Mouse (Mus musculus) heart, embryonic 15.5 days (tissue): ENCODE measurements around the gene Wap. TPM values are rescaled to one million over a fixed set of nuclear protein-coding genes. Genes with fewer than 3 reads are reported as not detected.
"Not testable (repeated sequence)": the region's sequence is repeated elsewhere in the genome, so short reads cannot be mapped to it uniquely, and the experiment has no call there.

ENCODE experiments used
- ATAC-seq: fragments of 200-750 bp; cut with Nextera tagmentation; replicated peaks from 2 replicates; pipeline ENCODE4 v1.8.0; 2017; ENCODE audit warnings: low read depth, moderate TSS enrichment; ENCODE audit not compliant: insufficient number of reproducible peaks, insufficient read depth, low FRiP score
- H3K27ac ChIP-seq: fragments of 300-500 bp; sonication (generic); 2 replicates; pipeline ENCODE4 v1.5.1; 2015; ENCODE audit warnings: mild to moderate bottlenecking, inconsistent platforms
- H3K27me3 ChIP-seq: fragments of 300-500 bp; sonication (generic); 2 replicates; pipeline ENCODE4 v1.6.1; 2015; ENCODE audit warnings: inconsistent platforms
- H3K36me3 ChIP-seq: fragments of 300-500 bp; sonication (generic); 2 replicates; pipeline ENCODE4 v1.6.1; 2015; ENCODE audit warnings: mild to moderate bottlenecking, inconsistent platforms
- H3K4me1 ChIP-seq: fragments of 300-500 bp; sonication (generic); replicated peaks from 2 replicates; pipeline ENCODE4 v1.6.1; 2015; ENCODE audit warnings: inconsistent platforms
- H3K4me2 ChIP-seq: fragments of 300-500 bp; sonication (generic); 2 replicates; pipeline ENCODE4 v1.6.1; 2015; ENCODE audit warnings: inconsistent platforms, mild to moderate bottlenecking, moderate library complexity
- H3K4me3 ChIP-seq: fragments of 300-500 bp; sonication (generic); 2 replicates; pipeline ENCODE4 v1.5.1; 2015; ENCODE audit warnings: mild to moderate bottlenecking, inconsistent platforms
- H3K9ac ChIP-seq: fragments of 300-500 bp; sonication (generic); 2 replicates; pipeline ENCODE4 v1.6.1; 2015; ENCODE audit warnings: mild to moderate bottlenecking, inconsistent platforms
- H3K9me3 ChIP-seq: fragments of 300-500 bp; sonication (generic); replicated peaks from 2 replicates; pipeline ENCODE4 v1.6.1; 2016; ENCODE audit warnings: inconsistent platforms
- WGBS: fragments of 180-500 bp; shearing (Covaris S2); methylation state at CpG from one replicate; pipeline ENCODE4 v1.1.7; 2015; ENCODE audit warnings: mixed read lengths; 5-methylcytosine and 5-hydroxymethylcytosine counted together
- polyA plus RNA-seq: library from polyadenylated mRNA; unstranded; fragments of >200 nt; fragmentation: Nextera tagmentation; extraction: Ambion mirVana; gene quantifications from 2 replicates; pipeline ENCODE4 v1.2.1, GENCODE M21; 2015

The Wap gene
- polyA plus RNA-seq, 1 experiment from 2014 or later, result not detected

DNA sequence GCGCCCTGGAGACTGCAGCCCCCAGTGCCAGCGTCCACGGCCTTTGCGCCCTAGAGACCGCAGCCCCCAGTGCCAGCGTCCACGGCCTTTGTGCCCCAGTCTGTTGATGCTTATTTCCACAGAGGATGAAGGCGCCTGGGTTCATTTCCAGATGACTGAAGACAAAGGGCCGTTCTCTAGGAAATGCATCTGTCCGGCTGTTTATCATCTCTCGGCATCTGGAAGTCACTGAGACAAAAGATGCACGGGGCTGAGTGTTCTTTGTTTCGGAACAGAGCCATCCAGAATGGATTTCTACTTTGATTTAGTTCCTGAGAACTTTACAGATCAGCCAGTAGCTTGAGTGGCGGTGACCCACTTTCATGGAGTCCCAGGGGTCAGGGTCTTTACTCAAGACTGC, 22.8 kb upstream of the Wap start:
- WGBS, result 73% methylated on average over 14 of the region's 14 CpGs
- Histone ChIP-seq H3K27me3 (peaks cover 11% of the 10 kb centered on the region), H3K4me1 (peaks cover 7% of the 10 kb centered on the region), H3K36me3 (no peaks in the 10 kb centered on the region), H3K9me3 (no peaks in the 10 kb centered on the region), H3K4me2 (no peak overlapping the region), H3K27ac (no peak overlapping the region), H3K4me3 (no peak overlapping the region), H3K9ac (no peak overlapping the region)
- ATAC-seq, result no peak

DNA sequence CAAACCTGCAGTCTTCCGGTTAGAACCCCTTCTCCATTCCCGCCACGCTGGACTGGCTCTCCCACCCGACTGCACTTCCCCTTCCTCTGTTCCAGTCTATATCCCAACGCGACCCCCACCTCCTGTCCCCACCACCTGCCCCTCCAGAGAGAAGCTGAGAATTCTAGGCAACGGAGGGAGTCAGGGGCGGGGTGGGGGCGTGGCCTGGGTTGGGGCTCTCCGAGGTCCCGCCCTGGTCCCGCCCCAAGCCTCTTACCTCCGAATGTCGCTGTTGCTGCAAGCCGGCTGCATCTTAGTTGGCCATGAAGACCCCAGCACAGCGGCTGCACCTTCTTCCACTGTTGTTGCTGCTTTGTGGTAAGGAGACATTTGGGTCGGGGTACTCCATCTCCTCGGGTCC, 19.8 kb upstream of the Wap start, which contains the start of gene Ramp3:
Gene Ramp3 (plus strand): TSS at position 251 of the 400 bp plus-strand sequence.
- WGBS, result under 1% methylated on average over 18 of the region's 18 CpGs
- Histone ChIP-seq H3K36me3 (no peaks in the 10 kb centered on the region), H3K27me3 (peaks cover 25% of the 10 kb centered on the region), H3K4me2 (peak within 1 kb of the TSS; percentile 84), H3K9me3 (no peaks in the 10 kb centered on the region), H3K4me1 (peaks cover 7% of the 10 kb centered on the region), H3K4me3 (peak within 1 kb of the TSS; percentile 51), H3K27ac (no peak within 1 kb of the TSS), H3K9ac (0 out of 2 replicates have a peak within 1 kb of the TSS, but pooled peaks have one; percentile 34)
- peak; percentile 52; the same call in 1 of the 2 replicates for ATAC-seq

DNA sequence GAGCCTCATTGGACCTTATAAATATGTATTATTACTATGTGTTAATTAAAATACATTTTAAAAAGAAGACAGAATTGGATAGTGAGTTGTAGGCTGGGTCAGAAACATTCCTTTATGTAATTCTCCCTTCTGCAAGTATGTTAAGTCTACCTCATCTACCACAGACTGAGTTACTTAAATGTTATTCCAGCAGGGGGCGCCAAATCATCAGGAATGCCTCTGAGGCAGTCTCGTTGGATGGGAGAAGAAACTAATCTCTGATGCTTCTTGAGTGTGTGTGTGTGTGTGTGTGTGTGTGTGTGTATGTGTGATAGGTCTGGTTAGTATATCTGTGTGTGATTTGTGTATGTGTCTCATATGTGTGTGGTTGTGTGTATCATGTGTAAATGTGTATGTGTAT, 16.5 kb upstream of the Wap start:
- peaks cover 7% of the 10 kb centered on the region for H3K4me1 ChIP-seq
- H3K27me3 ChIP-seq, result peaks cover 18% of the 10 kb centered on the region
- H3K9ac ChIP-seq, result no peak overlapping the region
- H3K36me3 ChIP-seq, result no peaks in the 10 kb centered on the region
- H3K9me3 ChIP-seq, result no peaks in the 10 kb centered on the region
- peak; percentile 23; the same call in 1 of the 2 replicates for ATAC-seq
- H3K27ac ChIP-seq, result no peak overlapping the region
- 2% methylated on average over 2 of the region's 2 CpGs for WGBS
- H3K4me3 ChIP-seq, result no peak overlapping the region
- H3K4me2 ChIP-seq, result no peak overlapping the region

DNA sequence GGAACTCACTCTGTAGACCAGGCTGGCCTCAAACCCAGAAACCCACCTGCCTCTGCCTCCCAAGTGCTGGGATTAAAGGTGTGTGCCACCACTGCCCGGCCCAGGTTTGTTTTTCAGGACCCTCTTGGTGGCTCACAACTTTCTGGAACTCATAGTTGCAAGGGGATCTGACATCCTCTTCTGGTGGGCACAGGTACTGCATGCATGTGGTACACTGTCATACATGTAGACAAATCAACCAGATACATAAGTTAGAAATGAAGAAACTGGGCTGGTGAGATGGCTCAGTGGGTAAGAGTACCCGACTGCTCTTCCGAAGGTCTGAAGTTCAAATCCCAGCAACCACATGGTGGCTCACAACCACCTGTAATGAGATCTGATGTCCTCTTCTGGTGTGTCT, 14.5 kb upstream of the Wap start:
- WGBS, result 77% methylated on average over 3 of the region's 3 CpGs
- H3K27ac ChIP-seq, ATAC-seq, H3K4me2 ChIP-seq, H3K9ac ChIP-seq, H3K4me3 ChIP-seq, H3K36me3 ChIP-seq, H3K9me3 ChIP-seq, H3K4me1 ChIP-seq: not testable (repeated sequence)
- peaks cover 15% of the 10 kb centered on the region for H3K27me3 ChIP-seq

DNA sequence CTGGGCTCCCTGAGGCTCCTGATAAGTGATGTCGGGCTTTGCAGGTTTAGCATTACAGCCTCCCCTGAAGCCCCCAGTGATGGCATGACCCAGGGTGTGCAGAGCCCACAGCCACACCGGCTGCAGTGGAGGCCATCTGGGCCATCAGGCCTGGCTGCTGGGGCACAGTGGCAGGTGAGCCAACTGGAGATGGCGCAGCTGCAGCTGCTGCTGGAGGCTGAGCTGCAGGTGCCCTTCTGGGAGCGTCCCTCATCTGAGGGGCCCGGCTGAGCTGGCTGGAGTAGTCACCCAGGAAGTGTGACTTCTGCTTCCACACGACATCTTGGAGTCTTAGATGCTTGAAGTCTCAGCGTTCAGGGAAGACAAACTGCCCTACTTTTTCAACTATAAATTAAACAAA, 12.1 kb upstream of the Wap start:
- Histone ChIP-seq H3K4me2 (no peak overlapping the region), H3K9ac (no peak overlapping the region), H3K4me1 (no peaks in the 10 kb centered on the region), H3K36me3 (no peaks in the 10 kb centered on the region), H3K27me3 (peaks cover 7% of the 10 kb centered on the region), H3K27ac (no peak overlapping the region), H3K9me3 (no peaks in the 10 kb centered on the region), H3K4me3 (no peak overlapping the region)
- WGBS, result 57% methylated on average over 7 of the region's 7 CpGs
- no peak for ATAC-seq

DNA sequence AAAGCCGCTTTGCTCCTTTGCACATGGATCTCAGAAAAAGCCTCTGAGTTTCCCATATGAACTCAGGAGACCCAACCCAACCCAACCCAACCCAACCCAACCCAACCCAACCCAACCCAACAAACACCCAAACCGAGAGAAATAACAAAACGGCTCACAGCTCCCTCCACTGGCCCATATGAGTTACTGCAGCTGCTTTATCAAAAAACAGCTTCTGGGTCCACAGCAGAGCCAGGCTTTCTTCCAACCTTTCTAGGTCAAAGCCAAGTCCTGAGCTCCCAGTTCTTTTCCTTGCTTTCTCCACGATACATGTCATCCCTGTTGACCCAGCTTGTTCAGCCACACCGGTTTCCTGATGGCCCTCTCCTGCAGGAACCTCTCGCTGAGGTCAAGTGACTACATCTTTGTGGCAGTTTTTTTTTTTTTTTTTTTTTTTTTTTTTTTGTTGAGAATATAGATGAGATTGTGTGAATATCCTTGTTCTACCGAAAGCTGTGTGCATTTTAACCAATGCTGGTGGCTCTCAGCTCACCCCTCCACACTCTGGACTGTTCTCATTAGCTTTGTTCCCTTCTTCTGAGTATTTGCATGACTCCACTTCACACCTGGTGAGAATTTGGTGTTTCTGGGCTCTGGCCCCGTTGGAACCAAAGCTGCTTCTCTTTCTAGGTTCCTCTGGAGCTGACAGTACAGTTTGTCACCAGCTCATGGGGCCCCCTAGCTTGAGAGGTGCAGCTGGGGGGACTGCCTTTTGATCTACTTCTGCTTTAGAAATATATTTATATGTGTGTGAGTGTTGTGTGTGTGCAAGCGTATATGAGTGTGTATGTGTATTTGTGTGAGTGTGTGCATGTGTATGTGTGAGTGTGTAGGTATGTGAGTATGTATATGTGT, 9.6 kb upstream of the Wap start:
- Histone ChIP-seq H3K4me1 (no peaks in the 10 kb centered on the region), H3K4me3 (no peak overlapping the region), H3K4me2 (no peak overlapping the region), H3K27me3 (no peaks in the 10 kb centered on the region), H3K27ac (no peak overlapping the region), H3K36me3 (no peaks in the 10 kb centered on the region), H3K9me3 (no peaks in the 10 kb centered on the region), H3K9ac (no peak overlapping the region)
- ATAC-seq, result no peak
- WGBS, result 52% methylated on average over 9 of the region's 9 CpGs

DNA sequence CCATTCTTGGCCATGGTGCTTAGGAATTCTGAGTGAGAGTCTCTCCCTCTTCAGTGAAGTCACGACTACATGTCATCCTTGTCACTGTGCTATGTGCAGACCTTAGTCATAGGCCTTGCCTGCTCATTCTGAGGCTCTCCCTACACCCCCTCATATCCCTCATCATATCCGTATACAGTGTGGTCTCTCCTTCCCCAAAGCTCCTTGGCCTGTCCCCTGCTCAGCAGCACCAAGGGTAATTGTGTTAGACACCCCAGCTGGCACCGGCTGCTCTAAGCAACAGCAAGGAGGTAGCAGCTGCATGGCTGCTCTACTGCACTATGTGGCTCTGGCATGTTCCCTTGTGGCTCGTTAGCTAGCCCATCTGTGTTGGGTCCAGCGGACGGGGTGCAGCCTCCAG, 6.1 kb upstream of the Wap start:
- Histone ChIP-seq H3K4me3 (no peak overlapping the region), H3K4me2 (no peak overlapping the region), H3K9ac (no peak overlapping the region), H3K9me3 (no peaks in the 10 kb centered on the region), H3K4me1 (no peaks in the 10 kb centered on the region), H3K27me3 (no peaks in the 10 kb centered on the region), H3K27ac (no peak overlapping the region), H3K36me3 (no peaks in the 10 kb centered on the region)
- ATAC-seq, result no peak
- WGBS, result 76% methylated on average over 6 of the region's 6 CpGs

DNA sequence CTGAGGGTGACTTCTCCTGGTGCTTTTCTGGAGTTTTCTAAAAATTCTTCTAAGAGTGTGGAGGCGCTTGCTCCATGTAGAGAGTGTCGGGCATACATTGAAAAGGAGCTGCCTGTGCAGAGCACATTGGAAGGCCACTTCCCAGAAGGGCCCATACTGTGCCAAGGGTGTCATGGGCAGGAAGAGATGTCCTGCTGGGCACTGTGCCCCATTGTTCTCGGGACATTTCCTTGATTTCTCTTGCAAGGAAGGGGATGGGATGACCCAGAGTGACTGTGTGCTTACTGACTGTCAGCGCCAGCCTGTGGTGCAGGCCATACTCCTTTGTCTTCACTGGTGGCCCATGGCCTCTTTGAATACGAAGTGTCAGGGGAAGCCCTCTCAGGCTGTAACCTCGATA, 635 bp upstream of the Wap start:
- Histone ChIP-seq H3K9ac (no peak overlapping the region), H3K9me3 (no peaks in the 10 kb centered on the region), H3K4me1 (no peaks in the 10 kb centered on the region), H3K36me3 (no peaks in the 10 kb centered on the region), H3K27me3 (no peaks in the 10 kb centered on the region), H3K4me2 (no peak overlapping the region), H3K27ac (no peak overlapping the region), H3K4me3 (no peak overlapping the region)
- WGBS, result 69% methylated on average over 6 of the region's 6 CpGs
- ATAC-seq, result no peak

DNA sequence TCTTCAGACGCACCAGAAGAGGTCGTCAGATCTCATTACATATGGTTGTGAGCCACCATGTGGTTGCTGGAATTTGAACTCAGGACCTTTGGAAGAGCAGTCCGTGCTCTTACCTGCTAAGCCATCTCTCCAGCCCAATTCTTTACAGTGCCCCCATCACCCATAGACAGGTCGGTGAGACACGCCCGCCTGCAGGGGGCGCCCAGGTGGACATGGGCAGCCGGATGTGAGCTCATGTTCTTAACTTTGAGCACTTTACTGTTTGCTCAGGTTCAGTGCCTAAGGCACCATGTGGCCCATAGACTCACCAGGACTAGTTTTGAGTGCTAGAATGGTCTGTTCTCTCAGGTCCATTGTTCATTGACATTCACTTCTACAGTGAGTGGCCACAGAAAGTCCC, 2.3 kb downstream of the Wap start:
- Histone ChIP-seq H3K4me1 (no peaks in the 10 kb centered on the region), H3K36me3 (no peaks in the 10 kb centered on the region), H3K27ac (no peak overlapping the region), H3K4me3 (no peak overlapping the region), H3K4me2 (no peak overlapping the region), H3K9me3 (0 out of 2 replicates have a peak, but pooled peaks cover 3% of the 10 kb centered on the region), H3K27me3 (no peaks in the 10 kb centered on the region), H3K9ac (no peak overlapping the region)
- ATAC-seq, result no peak
- 63% methylated on average over 8 of the region's 8 CpGs for WGBS

DNA sequence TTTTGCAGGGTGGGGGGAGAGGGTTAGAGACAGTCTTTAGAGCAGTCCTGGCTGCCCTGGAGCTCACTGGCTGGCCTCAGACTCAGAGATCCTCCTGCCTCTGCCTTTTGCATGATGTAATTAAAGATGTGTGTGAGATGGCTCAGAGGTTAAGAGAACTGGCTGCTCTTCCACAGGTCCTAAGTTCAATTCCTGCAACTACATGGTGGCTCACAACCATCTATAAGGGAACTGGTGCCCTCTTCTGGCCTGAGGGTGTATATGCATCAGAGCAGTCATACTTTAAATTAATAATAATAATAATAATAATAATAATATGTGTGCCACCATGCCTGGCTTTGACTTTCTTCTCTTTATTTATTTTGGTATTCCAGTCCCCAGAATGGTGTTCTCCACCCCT, 8.8 kb downstream of the Wap start:
- Histone ChIP-seq H3K4me3 (no peak overlapping the region), H3K4me2 (no peak overlapping the region), H3K9ac (no peak overlapping the region), H3K4me1 (peaks cover 10% of the 10 kb centered on the region), H3K27ac (no peak overlapping the region), H3K9me3 (0 out of 2 replicates have a peak, but pooled peaks cover 3% of the 10 kb centered on the region), H3K36me3 (no peaks in the 10 kb centered on the region), H3K27me3 (no peaks in the 10 kb centered on the region)
- ATAC-seq, result no peak

DNA sequence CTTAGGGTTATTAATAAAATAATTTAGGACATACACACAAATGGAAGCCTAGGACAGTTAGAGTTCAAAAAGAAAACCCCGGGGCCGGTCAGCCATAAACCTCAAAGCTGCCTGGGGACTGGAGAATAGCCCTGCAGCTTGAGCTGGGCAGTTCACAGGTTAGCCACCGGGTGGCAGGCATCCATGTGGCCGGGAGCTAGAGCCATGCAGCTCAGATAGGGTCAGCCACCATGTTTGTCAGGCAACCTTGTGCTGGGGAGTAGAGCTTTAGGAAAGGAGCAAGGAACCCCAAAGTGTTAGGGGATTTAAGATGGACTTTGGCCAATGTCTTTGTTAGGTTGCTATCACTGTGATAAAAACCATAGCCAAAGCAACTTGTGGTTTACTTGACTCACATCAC, 9.9 kb downstream of the Wap start:
- no peak overlapping the region for H3K4me3 ChIP-seq
- H3K9me3 ChIP-seq, result 0 out of 2 replicates have a peak, but pooled peaks cover 3% of the 10 kb centered on the region
- H3K27me3 ChIP-seq, result no peaks in the 10 kb centered on the region
- peaks cover 5% of the 10 kb centered on the region; the same call in 1 of the 2 replicates for H3K36me3 ChIP-seq
- H3K9ac ChIP-seq, result no peak overlapping the region
- peaks cover 21% of the 10 kb centered on the region for H3K4me1 ChIP-seq
- no peak overlapping the region for H3K27ac ChIP-seq
- no peak overlapping the region for H3K4me2 ChIP-seq
- no peak for ATAC-seq
- WGBS, result 26% methylated on average over 4 of the region's 4 CpGs

DNA sequence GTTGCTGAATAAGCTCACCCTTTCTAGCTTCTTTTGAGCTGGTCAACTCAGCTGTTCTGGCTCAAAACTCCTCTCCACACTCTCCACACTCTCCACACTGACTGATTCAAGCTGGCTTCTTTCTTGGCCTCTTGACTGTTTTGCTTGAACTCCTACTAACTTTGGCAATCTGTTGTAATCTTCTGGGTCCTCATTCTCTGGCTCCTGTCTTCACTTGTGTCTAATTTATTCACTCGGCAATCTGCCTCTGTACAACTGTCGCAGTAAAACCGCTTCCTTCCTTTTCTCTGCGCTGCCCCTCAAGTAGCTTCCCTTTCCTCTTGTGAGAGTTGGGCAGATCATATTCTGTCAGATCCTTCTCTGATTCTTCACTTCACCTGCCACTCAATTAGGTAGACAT, 10.7 kb downstream of the Wap start:
- peak overlapping the region; percentile 37; the same call in 1 of the 2 replicates for H3K27ac ChIP-seq
- no peak overlapping the region for H3K4me2 ChIP-seq
- peaks cover 13% of the 10 kb centered on the region for H3K36me3 ChIP-seq
- H3K9me3 ChIP-seq, result 0 out of 2 replicates have a peak, but pooled peaks cover 3% of the 10 kb centered on the region
- WGBS, result 69% methylated on average over 4 of the region's 4 CpGs
- H3K9ac ChIP-seq, result no peak overlapping the region
- ATAC-seq, result no peak
- H3K27me3 ChIP-seq, result no peaks in the 10 kb centered on the region
- no peak overlapping the region for H3K4me3 ChIP-seq
- H3K4me1 ChIP-seq, result peaks cover 29% of the 10 kb centered on the region
